Mouse (Mus musculus) right cerebral cortex, adult 2 months (tissue): ENCODE data around the gene Zswim2.
A peak's percentile ranks its signal among the peaks of the same experiment; 100 is the strongest.
"Not testable (repeated sequence)": the region's sequence is repeated elsewhere in the genome, so short reads cannot be mapped to it uniquely, and the experiment has no call there.

ENCODE experiments used
- DNase-seq, 2 experiments: peaks; one replicate each; pipeline ENCODE4 v3.0.0; 2021 to 2022; ENCODE audit warnings: low spot score in 2 of 2

Zswim2 gene

GRCm38 (mm10) chr2:83940931-83941361, at the start of gene Zswim2:
Zswim2 (minus strand) TSS chr2:83941228.
- DNase-seq = peak; percentile 95 to 97

GRCm38 (mm10) chr2:83990253-83990652, 49.2 kb upstream of the Zswim2 start, which contains the start of gene Gm13691:
Gm13691 (plus strand) TSS chr2:83990553.
- not testable (repeated sequence) for DNase-seq

GRCm38 (mm10) chr2:83984443-83984842, 43.4 kb upstream of the Zswim2 start, which contains the start of gene Gm13697:
Gm13697 (plus strand) TSS chr2:83984743.
- not testable (repeated sequence) for DNase-seq

GRCm38 (mm10) chr2:83978633-83979032, 37.6 kb upstream of the Zswim2 start, which contains the start of gene Gm13694:
Gm13694 (plus strand) TSS chr2:83978933.
- not testable (repeated sequence) for DNase-seq

- DNase-seq = not testable (repeated sequence)
Observed at GRCm38 (mm10) chr2:83972823-83973222, 31.8 kb upstream of the Zswim2 start, which contains the start of gene Gm13696. Gm13696 (plus strand) TSS chr2:83973123.

- not testable (repeated sequence) for DNase-seq
Observed at GRCm38 (mm10) chr2:83967013-83967412, 26.0 kb upstream of the Zswim2 start, which contains the start of gene Gm13695. Gm13695 (plus strand) TSS chr2:83967313.

- not testable (repeated sequence) for DNase-seq
Observed at GRCm38 (mm10) chr2:83961203-83961602, 20.2 kb upstream of the Zswim2 start, which contains the start of gene Gm13693. Gm13693 (plus strand) TSS chr2:83961503.

GRCm38 (mm10) chr2:83955393-83955792, 14.4 kb upstream of the Zswim2 start, which contains the start of gene Gm13698:
Gm13698 (plus strand) TSS chr2:83955693.
- not testable (repeated sequence) for DNase-seq

GRCm38 (mm10) chr2:83941792-83942191, 764 bp upstream of the Zswim2 start:
- no peak for DNase-seq

GRCm38 (mm10) chr2:83941378-83941777, 350 bp upstream of the Zswim2 start:
- no peak for DNase-seq

- DNase-seq = no peak
Observed at GRCm38 (mm10) chr2:83929478-83930088, 11.4 kb downstream of the Zswim2 start.

- DNase-seq = no peak
Observed at GRCm38 (mm10) chr2:83901896-83902540, 39.0 kb downstream of the Zswim2 start.

GRCm38 (mm10) chr2:83893701-83894100, 47.3 kb downstream of the Zswim2 start:
- no peak for DNase-seq

GRCm38 (mm10) chr2:83883850-83884420, 57.1 kb downstream of the Zswim2 start:
- DNase-seq = no peak
